Mouse (Mus musculus) telencephalon, adult 2 months (tissue): ENCODE data around the gene Nceh1.

Source experiments
- DNase-seq: peaks from one replicate; pipeline ENCODE4 v3.0.0-alpha.2; 2011; ENCODE audit warnings: low read depth, low spot score

Gene Nceh1

GRCm38 (mm10) chr3:27190865-27191264 is 8.1 kb downstream of the Nceh1 start:
- no peak for DNase-seq

- no peak for DNase-seq
Observed at GRCm38 (mm10) chr3:27191856-27192255, 9.1 kb downstream of the Nceh1 start.

- DNase-seq, result no peak
Observed at GRCm38 (mm10) chr3:27193844-27194317, 11.1 kb downstream of the Nceh1 start.

- no peak for DNase-seq
Observed at GRCm38 (mm10) chr3:27195153-27195552, 12.4 kb downstream of the Nceh1 start.

- DNase-seq, result no peak
Observed at GRCm38 (mm10) chr3:27195573-27196227, 12.9 kb downstream of the Nceh1 start.

GRCm38 (mm10) chr3:27196529-27196928 is 13.8 kb downstream of the Nceh1 start:
- no peak for DNase-seq

- DNase-seq, result no peak
Observed at GRCm38 (mm10) chr3:27197816-27198215, 15.1 kb downstream of the Nceh1 start.

- no peak for DNase-seq
Observed at GRCm38 (mm10) chr3:27199120-27199519, 16.4 kb downstream of the Nceh1 start.

- no peak for DNase-seq
Observed at GRCm38 (mm10) chr3:27201728-27202411, 19.1 kb downstream of the Nceh1 start.

GRCm38 (mm10) chr3:27205068-27205467 is 22.3 kb downstream of the Nceh1 start:
- no peak for DNase-seq

GRCm38 (mm10) chr3:27205514-27206220 is 22.9 kb downstream of the Nceh1 start:
- DNase-seq, result no peak

- DNase-seq, result no peak
Observed at GRCm38 (mm10) chr3:27206221-27206560, 23.4 kb downstream of the Nceh1 start.

GRCm38 (mm10) chr3:27206577-27206976 is 23.8 kb downstream of the Nceh1 start:
- no peak for DNase-seq

GRCm38 (mm10) chr3:27209707-27210106 is 26.9 kb downstream of the Nceh1 start:
- peak; percentile 83 for DNase-seq

- no peak for DNase-seq
Observed at GRCm38 (mm10) chr3:27210271-27210670, 27.5 kb downstream of the Nceh1 start.

- DNase-seq, result no peak
Observed at GRCm38 (mm10) chr3:27214016-27214816, 31.5 kb downstream of the Nceh1 start.

GRCm38 (mm10) chr3:27217331-27217730 is 34.6 kb downstream of the Nceh1 start:
- DNase-seq, result no peak

- DNase-seq, result no peak
Observed at GRCm38 (mm10) chr3:27218604-27219003, 35.8 kb downstream of the Nceh1 start.

GRCm38 (mm10) chr3:27222052-27222451 is 39.3 kb downstream of the Nceh1 start:
- no peak for DNase-seq

- no peak for DNase-seq
Observed at GRCm38 (mm10) chr3:27222488-27222887, 39.7 kb downstream of the Nceh1 start.

GRCm38 (mm10) chr3:27227629-27228453 is 45.1 kb downstream of the Nceh1 start:
- DNase-seq, result no peak
